Mouse (Mus musculus) adrenal gland, adult 18-20 months (tissue): Measurements from ENCODE around the gene Ethe1. TPM values are rescaled to one million over a fixed set of nuclear protein-coding genes. Genes with fewer than 3 reads are reported as not detected.

Source experiments
- DNase-seq, 2 experiments: peaks; one replicate each; pipeline ENCODE4 v3.0.0; 2021 to 2022; ENCODE audit warnings: low spot score in 2 of 2
- long read RNA-seq, 2 experiments: library from polyadenylated mRNA; stranded (forward); transcript quantifications; one replicate each; pipeline ENCODE4 v2.0.0; 2021
- total RNA-seq, 2 experiments: library from RNA; stranded (reverse); gene quantifications; 1 replicate in 1 of 2; 2 replicates in 1 of 2; pipeline ENCODE4 v1.2.3; 2021

The Ethe1 gene
- 10 to 100 TPM; 28.9 to 40.3 TPM for total RNA-seq
- long read RNA-seq, experiment 1, partial matches to known transcripts, result 20 of 20 reads
- long read RNA-seq, experiment 1, other reads (novel, unspliced or antisense), result 0 of 20 reads
- long read RNA-seq, experiment 2, partial matches to known transcripts, result 72 of 79 reads
- long read RNA-seq, experiment 2, other reads (novel, unspliced or antisense), result 7 of 79 reads

- DNase-seq, result no peak
Measured at GRCm38 (mm10) chr7:24587330-24588105, at the start of gene Ethe1, which contains the start of gene Zfp575. Gene Ethe1 (plus strand): TSS chr7:24587543. Gene Zfp575 (minus strand): TSS chr7:24587641.

- no peak for DNase-seq
Measured at GRCm38 (mm10) chr7:24537591-24537990, 49.8 kb upstream of the Ethe1 start.

DNA sequence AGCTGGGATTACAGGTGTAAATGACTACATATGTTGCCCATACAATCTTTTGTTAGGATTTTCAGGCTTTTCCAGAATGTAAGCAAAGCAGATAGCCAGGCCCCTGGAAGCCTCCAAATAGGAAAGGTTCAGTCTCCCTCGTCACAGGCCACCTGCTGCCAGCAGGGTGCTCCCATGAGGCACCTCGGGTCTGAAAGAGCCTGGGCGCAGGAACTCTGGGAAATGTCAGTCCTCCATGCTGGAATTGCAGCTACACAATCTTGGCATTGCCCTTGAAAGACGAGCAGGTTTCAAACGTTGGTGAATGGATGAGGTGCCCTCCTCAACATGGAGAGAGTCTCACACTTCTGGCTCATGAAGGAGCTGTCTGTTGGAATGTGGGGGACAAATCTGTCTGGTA, 49.2 kb upstream of the Ethe1 start:
- DNase-seq, result no peak

DNA sequence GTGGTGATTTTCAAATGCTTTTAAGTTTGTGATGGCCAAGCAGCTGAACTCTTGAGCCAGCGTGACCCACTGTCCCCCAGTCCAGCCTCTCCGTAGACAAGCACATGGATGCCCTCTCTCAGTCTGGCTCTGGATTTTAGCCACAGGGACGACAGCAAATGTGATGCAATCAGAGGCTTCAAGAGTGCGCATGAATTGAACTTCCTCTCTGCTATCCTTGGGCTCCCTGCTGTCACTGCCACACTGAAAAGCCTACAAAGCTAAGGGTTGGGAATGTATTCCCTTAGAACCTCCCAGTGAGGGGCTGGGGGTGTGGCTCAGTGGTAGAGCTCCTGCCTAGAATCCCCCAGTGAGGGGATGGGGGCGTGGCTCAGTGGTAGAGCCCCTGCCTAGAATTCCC, 48.6 kb upstream of the Ethe1 start:
- DNase-seq, result no peak

DNA sequence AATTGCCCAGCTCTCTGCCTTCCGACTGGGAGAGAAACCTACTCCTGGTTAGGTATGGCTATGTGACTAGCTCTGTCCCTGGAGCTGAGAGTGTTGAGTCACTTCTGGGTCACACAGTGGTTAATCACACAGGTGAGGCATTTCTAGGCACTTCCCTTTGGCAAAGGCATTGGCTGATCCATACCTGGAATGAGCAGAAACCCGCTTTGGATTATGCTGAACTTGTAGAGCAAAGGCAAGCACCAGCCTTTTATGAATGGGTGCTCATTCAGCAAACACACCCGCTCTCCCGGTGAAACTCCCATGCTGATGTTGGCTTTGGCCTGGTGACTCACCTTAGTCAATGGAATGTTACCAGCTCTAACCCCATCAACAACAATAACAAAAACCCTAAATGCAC, 47.7 kb upstream of the Ethe1 start:
- no peak for DNase-seq

- no peak for DNase-seq
Measured at GRCm38 (mm10) chr7:24544506-24544905, 42.8 kb upstream of the Ethe1 start.

- DNase-seq, result no peak
Measured at GRCm38 (mm10) chr7:24546068-24546614, 41.2 kb upstream of the Ethe1 start, which contains the start of the genes Pinlyp and Xrcc1. Gene Pinlyp (minus strand): TSS chr7:24546118. Gene Xrcc1 (plus strand): TSS chr7:24546289.

DNA sequence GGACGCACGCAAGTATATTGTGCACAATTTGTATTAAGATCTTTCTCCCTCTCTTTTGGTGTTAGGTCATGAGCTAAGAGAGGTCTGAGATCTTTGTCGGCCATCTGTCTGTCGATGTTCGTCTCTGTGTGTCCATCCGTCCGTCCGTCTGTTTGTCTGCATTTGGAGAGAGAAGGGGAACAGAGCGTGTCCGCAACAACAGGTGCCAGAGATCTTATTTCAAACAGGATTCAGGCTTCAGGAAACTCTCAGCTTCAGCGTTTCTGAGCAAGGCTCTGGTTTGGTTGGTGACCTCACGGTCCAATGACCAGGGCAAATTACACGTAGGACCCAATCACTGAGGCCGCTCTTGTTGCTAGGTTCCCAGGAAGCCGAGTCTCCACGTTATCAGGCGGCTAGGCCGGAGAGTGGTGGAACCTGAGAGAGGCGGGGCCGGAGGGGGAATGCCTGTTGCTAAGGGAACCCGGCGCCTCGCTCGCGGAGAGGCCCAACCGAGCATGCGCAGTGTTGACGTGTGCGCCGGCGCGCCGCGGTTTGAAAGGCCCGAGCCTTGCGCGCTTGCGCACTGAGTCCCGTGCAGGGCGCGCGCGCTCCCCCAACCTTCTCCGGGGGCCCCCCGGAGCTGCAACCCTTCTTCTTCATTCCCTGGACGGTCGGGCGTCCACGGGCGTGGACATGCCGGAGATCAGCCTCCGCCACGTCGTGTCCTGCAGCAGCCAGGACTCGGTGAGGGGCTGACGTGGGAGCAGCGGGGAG, 40.5 kb upstream of the Ethe1 start:
- DNase-seq, result peak; percentile 97 to 98

GRCm38 (mm10) chr7:24547534-24548036, 39.8 kb upstream of the Ethe1 start:
- DNase-seq, result no peak

DNA sequence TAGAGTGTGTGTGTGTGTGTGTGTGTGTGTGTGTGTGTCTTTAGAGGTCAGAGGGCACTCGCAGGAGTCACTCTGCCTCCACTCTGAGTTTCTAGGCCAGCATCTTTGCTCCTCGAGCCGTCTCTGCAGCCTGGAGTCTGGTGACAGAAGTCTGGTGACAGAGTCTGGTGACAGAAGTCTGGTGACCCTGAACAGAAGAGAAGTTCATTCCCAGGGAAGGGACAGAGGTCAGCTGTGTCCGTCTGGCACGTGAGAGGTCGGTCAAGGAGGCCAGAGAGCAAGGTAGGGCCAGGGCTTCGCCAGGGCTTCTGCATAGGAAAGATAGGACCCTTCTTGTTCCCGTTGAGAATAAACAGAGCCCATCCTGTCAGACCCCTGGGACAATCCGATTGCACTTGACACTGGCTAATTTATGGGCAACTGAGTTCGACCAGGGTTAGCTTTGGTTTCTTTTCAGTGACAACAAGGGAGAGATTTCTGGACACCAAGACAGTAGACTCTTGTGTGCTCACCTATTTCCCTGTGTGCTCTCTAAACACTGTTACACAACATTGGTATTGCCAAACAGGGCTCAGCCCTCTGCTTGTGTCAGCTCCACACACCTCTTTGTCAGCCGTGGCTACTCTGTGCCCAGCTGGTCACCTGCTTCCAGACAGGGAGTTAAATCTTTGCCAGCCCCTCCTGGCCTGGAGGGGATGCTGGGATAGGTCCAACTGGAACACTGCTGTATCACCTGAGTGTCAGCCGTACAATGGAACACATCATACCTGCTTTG, 35.2 kb upstream of the Ethe1 start:
- no peak for DNase-seq

GRCm38 (mm10) chr7:24555786-24556185, 31.6 kb upstream of the Ethe1 start:
- no peak for DNase-seq

DNA sequence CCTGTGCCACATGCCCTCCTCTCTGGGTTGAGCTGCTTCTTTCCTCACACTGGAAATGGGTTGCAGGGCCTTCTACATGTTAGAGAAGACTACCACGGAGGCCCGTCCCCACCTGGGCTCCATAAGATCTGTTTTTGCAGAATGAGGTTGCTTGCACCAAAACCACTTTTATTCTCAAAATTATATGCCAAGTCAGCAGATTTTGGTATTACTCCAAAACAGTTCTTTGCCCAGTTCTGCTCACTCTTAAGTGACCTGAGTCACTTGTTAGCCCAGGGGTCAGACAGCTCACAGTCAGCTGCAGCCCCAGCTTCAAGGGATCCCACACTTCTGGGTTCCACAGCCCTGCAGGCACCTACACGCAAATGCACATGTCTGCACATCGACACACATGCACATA, 25.9 kb upstream of the Ethe1 start:
- no peak for DNase-seq

GRCm38 (mm10) chr7:24563191-24563836, 24.0 kb upstream of the Ethe1 start:
- no peak for DNase-seq

DNA sequence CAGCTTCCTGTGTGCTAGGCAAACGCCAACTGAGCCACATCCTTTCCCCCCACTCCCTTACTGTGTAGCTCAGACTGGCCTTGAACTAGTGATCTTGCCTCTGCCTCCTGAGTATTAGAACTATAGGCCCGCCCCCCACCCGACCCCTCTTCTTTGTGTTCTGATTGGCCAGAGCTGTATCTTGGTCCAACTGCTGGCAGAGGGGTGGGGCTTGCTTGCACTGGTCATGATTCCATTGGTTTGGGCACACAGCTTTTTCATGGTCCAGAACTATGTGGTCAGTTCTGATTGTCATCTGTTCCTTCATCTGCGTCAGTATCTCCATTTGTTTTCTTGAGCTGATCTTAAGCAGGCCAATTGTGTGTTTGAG, 23.5 kb upstream of the Ethe1 start:
- DNase-seq, result no peak

- peak; percentile 62 to 74 for DNase-seq
Measured at GRCm38 (mm10) chr7:24564607-24565265, 22.6 kb upstream of the Ethe1 start.

DNA sequence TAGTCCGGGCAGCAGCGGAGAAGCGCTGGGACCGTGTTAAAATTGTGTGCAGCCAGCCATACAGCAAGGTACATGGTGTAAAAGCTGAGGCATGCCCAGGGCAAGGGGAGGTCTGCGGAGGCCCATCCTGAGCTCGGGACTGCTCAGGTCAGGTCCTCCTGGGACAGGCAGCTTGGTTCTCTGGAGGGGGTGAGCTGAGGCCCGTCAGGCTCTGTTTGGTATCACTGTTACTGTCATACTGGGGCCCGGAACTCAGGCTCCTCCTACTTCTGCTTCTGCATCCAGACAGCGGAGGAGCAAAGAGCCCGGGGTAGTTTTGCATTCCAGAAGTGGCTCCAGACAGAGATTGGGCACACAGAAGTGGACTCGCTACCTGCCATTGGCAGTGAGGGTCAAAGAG, 21.7 kb upstream of the Ethe1 start:
- DNase-seq, result no peak

DNA sequence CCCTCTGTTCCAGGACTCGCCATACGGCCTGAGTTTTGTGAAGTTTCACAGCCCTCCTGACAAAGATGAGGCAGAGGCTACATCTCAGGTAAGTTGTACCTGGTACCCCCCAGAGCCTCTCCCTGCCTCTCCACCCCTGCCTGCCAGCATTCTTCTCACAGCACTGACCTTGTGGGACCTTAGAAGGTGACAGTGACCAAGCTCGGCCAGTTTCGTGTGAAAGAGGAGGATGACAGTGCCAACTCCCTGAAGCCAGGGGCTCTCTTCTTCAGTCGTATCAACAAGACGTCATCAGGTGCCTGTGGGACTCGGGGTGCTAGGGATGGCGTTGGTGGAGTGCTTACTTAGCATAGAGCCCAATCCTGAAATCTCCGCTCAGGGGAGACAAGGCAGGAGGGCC, 21.1 kb upstream of the Ethe1 start:
- no peak for DNase-seq

- DNase-seq, result no peak
Measured at GRCm38 (mm10) chr7:24568512-24568911, 18.8 kb upstream of the Ethe1 start.

DNA sequence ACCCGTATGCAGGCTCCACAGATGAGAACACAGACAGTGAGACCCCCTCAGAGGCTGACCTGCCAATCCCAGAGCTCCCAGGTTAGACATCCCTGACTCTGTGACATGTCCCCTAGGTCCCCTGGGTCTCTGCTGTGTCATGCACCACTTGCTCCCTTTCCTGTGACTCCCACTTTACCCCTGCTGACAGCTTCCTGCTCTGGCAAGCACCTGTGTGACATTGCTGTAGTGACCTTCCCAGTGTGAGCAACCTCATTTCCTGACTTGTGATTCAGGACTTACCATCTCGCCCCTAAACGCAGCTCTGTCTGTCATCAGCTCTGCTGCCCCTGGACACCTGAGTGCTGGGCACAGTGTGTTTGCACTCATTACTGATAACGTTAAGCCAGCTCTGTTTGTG, 16.3 kb upstream of the Ethe1 start:
- DNase-seq, result no peak

DNA sequence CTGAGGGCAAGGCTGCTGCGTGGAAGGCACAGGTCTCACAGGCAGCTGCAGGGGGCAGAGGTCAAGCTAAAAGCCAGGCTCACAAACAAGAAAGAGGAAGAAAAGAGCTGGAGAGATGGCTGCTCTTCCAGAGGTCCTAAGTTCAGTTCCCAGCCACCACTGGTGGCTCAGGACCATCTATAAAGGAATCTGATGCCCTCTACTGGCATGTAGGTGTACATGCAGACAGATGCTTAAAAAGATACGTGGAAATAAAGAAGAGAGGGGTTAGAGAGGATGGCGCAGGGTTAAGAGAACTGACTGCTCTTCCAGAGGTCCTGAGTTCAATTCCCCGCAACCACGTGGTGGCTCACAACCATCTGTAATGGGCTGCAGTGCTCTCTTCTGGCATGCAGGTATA, 14.9 kb upstream of the Ethe1 start:
- DNase-seq, result no peak
